Mouse (Mus musculus): ENCODE measurements around the gene Slitrk3. TPM values are rescaled to one million over a fixed set of nuclear protein-coding genes. Genes with fewer than 3 reads are reported as not detected.

Slitrk3 gene
- polyA plus RNA-seq (2017; shearing (Covaris generic)), result not detected

GRCm38 (mm10) chr3:73057197-73057811 lies at the start of gene Slitrk3:
Gene Slitrk3, minus strand, starts transcription at chr3:73057803.

Other genes starting within 250 kb of the Slitrk3 start
- 0.29 TPM for gene Sis, start 89.9 kb downstream of the Slitrk3 start, polyA plus RNA-seq (2017; shearing (Covaris generic))

Measured in effector memory CD4-positive, alpha-beta T cell, adult 5 months (primary cell).